Mouse (Mus musculus): ENCODE measurements around the gene Pip5k1b.

Pip5k1b gene

GRCm38 (mm10) chr19:24555466-24555903 lies at the start of gene Pip5k1b:
Pip5k1b (minus strand) TSS chr19:24555872.
- Histone ChIP-seq H3K27me3 (ENCODE audit: control insufficient read depth, insufficient read depth, low read length, poor library complexity, severe bottlenecking) (no peaks in the 10 kb centered on the region), H3K36me3 (ENCODE audit: control insufficient read depth, insufficient read depth, low read length, poor library complexity, severe bottlenecking) (no peaks in the 10 kb centered on the region; the same call in 1 of the 2 replicates)
- peak; percentile 63 for DNase-seq (ENCODE audit: low read depth, low spot score)

GRCm38 (mm10) chr19:24604105-24604504 lies 48.4 kb upstream of the Pip5k1b start:
- no peaks in the 10 kb centered on the region for H3K27me3 ChIP-seq (ENCODE audit: control insufficient read depth, insufficient read depth, low read length, poor library complexity, severe bottlenecking)
- no peaks in the 10 kb centered on the region for H3K36me3 ChIP-seq (ENCODE audit: control insufficient read depth, insufficient read depth, low read length, poor library complexity, severe bottlenecking)

GRCm38 (mm10) chr19:24603431-24603830 lies 47.8 kb upstream of the Pip5k1b start:
- H3K36me3 ChIP-seq (ENCODE audit: control insufficient read depth, insufficient read depth, low read length, poor library complexity, severe bottlenecking) = no peaks in the 10 kb centered on the region
- no peaks in the 10 kb centered on the region for H3K27me3 ChIP-seq (ENCODE audit: control insufficient read depth, insufficient read depth, low read length, poor library complexity, severe bottlenecking)
- DNase-seq (ENCODE audit: low read depth, low spot score) = no peak

More at GRCm38 (mm10) chr19:24604105-24604504, 48.4 kb upstream of the Pip5k1b start:
- no peak for DNase-seq (ENCODE audit: low read depth, low spot score)

GRCm38 (mm10) chr19:24586726-24587125 lies 31.1 kb upstream of the Pip5k1b start:
- Histone ChIP-seq H3K27me3 (ENCODE audit: control insufficient read depth, insufficient read depth, low read length, poor library complexity, severe bottlenecking) (no peaks in the 10 kb centered on the region), H3K36me3 (ENCODE audit: control insufficient read depth, insufficient read depth, low read length, poor library complexity, severe bottlenecking) (no peaks in the 10 kb centered on the region)
- no peak for DNase-seq (ENCODE audit: low read depth, low spot score)

- Histone ChIP-seq H3K27me3 (ENCODE audit: control insufficient read depth, insufficient read depth, low read length, poor library complexity, severe bottlenecking) (no peaks in the 10 kb centered on the region), H3K36me3 (ENCODE audit: control insufficient read depth, insufficient read depth, low read length, poor library complexity, severe bottlenecking) (no peaks in the 10 kb centered on the region)
- no peak for DNase-seq (ENCODE audit: low read depth, low spot score)
These were observed 29.5 kb upstream of the Pip5k1b start for GRCm38 (mm10) chr19:24585171-24585570.

- Histone ChIP-seq H3K27me3 (ENCODE audit: control insufficient read depth, insufficient read depth, low read length, poor library complexity, severe bottlenecking) (no peaks in the 10 kb centered on the region), H3K36me3 (ENCODE audit: control insufficient read depth, insufficient read depth, low read length, poor library complexity, severe bottlenecking) (no peaks in the 10 kb centered on the region)
- DNase-seq (ENCODE audit: low read depth, low spot score) = no peak
These were observed 28.3 kb upstream of the Pip5k1b start for GRCm38 (mm10) chr19:24583956-24584355.

GRCm38 (mm10) chr19:24576125-24576524 lies 20.5 kb upstream of the Pip5k1b start:
- H3K27me3 ChIP-seq (ENCODE audit: control insufficient read depth, insufficient read depth, low read length, poor library complexity, severe bottlenecking) = no peaks in the 10 kb centered on the region
- H3K36me3 ChIP-seq (ENCODE audit: control insufficient read depth, insufficient read depth, low read length, poor library complexity, severe bottlenecking) = no peaks in the 10 kb centered on the region
- DNase-seq (ENCODE audit: low read depth, low spot score) = no peak

- no peak for DNase-seq (ENCODE audit: low read depth, low spot score)
These were observed 16.1 kb upstream of the Pip5k1b start for GRCm38 (mm10) chr19:24571756-24572181.

GRCm38 (mm10) chr19:24570969-24571368 lies 15.3 kb upstream of the Pip5k1b start:
- no peak for DNase-seq (ENCODE audit: low read depth, low spot score)
- Histone ChIP-seq H3K27me3 (ENCODE audit: control insufficient read depth, insufficient read depth, low read length, poor library complexity, severe bottlenecking) (no peaks in the 10 kb centered on the region), H3K36me3 (ENCODE audit: control insufficient read depth, insufficient read depth, low read length, poor library complexity, severe bottlenecking) (no peaks in the 10 kb centered on the region)

More at GRCm38 (mm10) chr19:24571756-24572181, 16.1 kb upstream of the Pip5k1b start:
- H3K27me3 ChIP-seq (ENCODE audit: control insufficient read depth, insufficient read depth, low read length, poor library complexity, severe bottlenecking) = no peaks in the 10 kb centered on the region
- H3K36me3 ChIP-seq (ENCODE audit: control insufficient read depth, insufficient read depth, low read length, poor library complexity, severe bottlenecking) = no peaks in the 10 kb centered on the region

- peak; percentile 42 for DNase-seq (ENCODE audit: low read depth, low spot score)
- H3K27me3 ChIP-seq (ENCODE audit: control insufficient read depth, insufficient read depth, low read length, poor library complexity, severe bottlenecking) = no peaks in the 10 kb centered on the region
These were observed 1.8 kb upstream of the Pip5k1b start for GRCm38 (mm10) chr19:24557456-24557855.

GRCm38 (mm10) chr19:24556585-24556966 lies 904 bp upstream of the Pip5k1b start:
- DNase-seq (ENCODE audit: low read depth, low spot score) = peak; percentile 13
- Histone ChIP-seq H3K36me3 (ENCODE audit: control insufficient read depth, insufficient read depth, low read length, poor library complexity, severe bottlenecking) (no peaks in the 10 kb centered on the region; the same call in 1 of the 2 replicates), H3K27me3 (ENCODE audit: control insufficient read depth, insufficient read depth, low read length, poor library complexity, severe bottlenecking) (no peaks in the 10 kb centered on the region)

More at GRCm38 (mm10) chr19:24557456-24557855, 1.8 kb upstream of the Pip5k1b start:
- H3K36me3 ChIP-seq (ENCODE audit: control insufficient read depth, insufficient read depth, low read length, poor library complexity, severe bottlenecking) = no peaks in the 10 kb centered on the region; the same call in 1 of the 2 replicates

GRCm38 (mm10) chr19:24555904-24556584 lies 372 bp upstream of the Pip5k1b start:
- Histone ChIP-seq H3K36me3 (ENCODE audit: control insufficient read depth, insufficient read depth, low read length, poor library complexity, severe bottlenecking) (no peaks in the 10 kb centered on the region; the same call in 1 of the 2 replicates), H3K27me3 (ENCODE audit: control insufficient read depth, insufficient read depth, low read length, poor library complexity, severe bottlenecking) (no peaks in the 10 kb centered on the region)
- peak; percentile 71 for DNase-seq (ENCODE audit: low read depth, low spot score)

GRCm38 (mm10) chr19:24554911-24555465 lies 684 bp downstream of the Pip5k1b start:
- H3K36me3 ChIP-seq (ENCODE audit: control insufficient read depth, insufficient read depth, low read length, poor library complexity, severe bottlenecking) = no peaks in the 10 kb centered on the region; the same call in 1 of the 2 replicates
- peak; percentile 30 for DNase-seq (ENCODE audit: low read depth, low spot score)
- no peaks in the 10 kb centered on the region for H3K27me3 ChIP-seq (ENCODE audit: control insufficient read depth, insufficient read depth, low read length, poor library complexity, severe bottlenecking)

- DNase-seq (ENCODE audit: low read depth, low spot score) = peak; percentile 11
- Histone ChIP-seq H3K36me3 (ENCODE audit: control insufficient read depth, insufficient read depth, low read length, poor library complexity, severe bottlenecking) (no peaks in the 10 kb centered on the region; the same call in 1 of the 2 replicates), H3K27me3 (ENCODE audit: control insufficient read depth, insufficient read depth, low read length, poor library complexity, severe bottlenecking) (no peaks in the 10 kb centered on the region)
These were observed 1.2 kb downstream of the Pip5k1b start for GRCm38 (mm10) chr19:24554425-24554824.

GRCm38 (mm10) chr19:24553291-24554075 lies 2.2 kb downstream of the Pip5k1b start:
- no peak for DNase-seq (ENCODE audit: low read depth, low spot score)
- Histone ChIP-seq H3K27me3 (ENCODE audit: control insufficient read depth, insufficient read depth, low read length, poor library complexity, severe bottlenecking) (no peaks in the 10 kb centered on the region), H3K36me3 (ENCODE audit: control insufficient read depth, insufficient read depth, low read length, poor library complexity, severe bottlenecking) (no peaks in the 10 kb centered on the region)

Measured in splenic B cell, adult 2 months (primary cell).